Mouse (Mus musculus) kidney, embryonic 14.5 days (tissue): ENCODE measurements at regions not wholly inside any gene's neighbourhood (a gene's known extent, or its start where the extent isn't known, plus 50 kb on each side); places are given as distances from the start of the nearest gene placed in this dataset.

ENCODE experiments used
- ATAC-seq: fragments of 200-750 bp; cut with Nextera tagmentation; 2 replicates; pipeline ENCODE4 v1.8.0; 2017; ENCODE audit warnings: moderate number of reproducible peaks, mild to moderate bottlenecking, moderate TSS enrichment, moderate library complexity; ENCODE audit not compliant: low FRiP score, low TSS enrichment
- H3K27ac ChIP-seq: fragments of 300-500 bp; sonication (generic); 2 replicates; pipeline ENCODE4 v1.5.1; 2014; ENCODE audit warnings: low read depth, mild to moderate bottlenecking, low read length, moderate library complexity, mixed read lengths
- H3K27me3 ChIP-seq: fragments of 300-500 bp; sonication (generic); 2 replicates; pipeline ENCODE4 v1.6.1; 2014; ENCODE audit warnings: mild to moderate bottlenecking, low read length; ENCODE audit not compliant: control insufficient read depth, insufficient read depth
- H3K36me3 ChIP-seq: fragments of 300-500 bp; sonication (generic); 2 replicates; pipeline ENCODE4 v1.6.1; 2014; ENCODE audit warnings: low read length, mixed read lengths; ENCODE audit not compliant: control insufficient read depth, insufficient read depth
- H3K4me1 ChIP-seq: fragments of 300-500 bp; sonication (generic); 2 replicates; pipeline ENCODE4 v1.6.1; 2014; ENCODE audit warnings: low read length, mixed read lengths; ENCODE audit not compliant: control insufficient read depth, insufficient read depth
- H3K4me2 ChIP-seq: fragments of 300-500 bp; sonication (generic); replicated peaks from 2 replicates; pipeline ENCODE4 v1.6.1; 2014; ENCODE audit warnings: low read depth, mild to moderate bottlenecking, low read length
- H3K4me3 ChIP-seq: fragments of 300-500 bp; sonication (generic); 2 replicates; pipeline ENCODE4 v1.5.1; 2014; ENCODE audit warnings: mild to moderate bottlenecking, low read length
- H3K9ac ChIP-seq: fragments of 300-500 bp; sonication (generic); 2 replicates; pipeline ENCODE4 v1.6.1; 2014; ENCODE audit warnings: low read depth, mild to moderate bottlenecking, low read length, moderate library complexity
- H3K9me3 ChIP-seq: fragments of 300-500 bp; sonication (generic); 2 replicates; pipeline ENCODE4 v1.6.1; 2016; ENCODE audit warnings: low read length; ENCODE audit not compliant: control insufficient read depth
- WGBS: fragments of 180-500 bp; shearing (Covaris S2); extraction: QIAGEN DNeasy Blood & Tissue Kit; methylation state at CpG from one replicate; pipeline ENCODE4 v1.1.7; 2014; 5-methylcytosine and 5-hydroxymethylcytosine counted together

DNA sequence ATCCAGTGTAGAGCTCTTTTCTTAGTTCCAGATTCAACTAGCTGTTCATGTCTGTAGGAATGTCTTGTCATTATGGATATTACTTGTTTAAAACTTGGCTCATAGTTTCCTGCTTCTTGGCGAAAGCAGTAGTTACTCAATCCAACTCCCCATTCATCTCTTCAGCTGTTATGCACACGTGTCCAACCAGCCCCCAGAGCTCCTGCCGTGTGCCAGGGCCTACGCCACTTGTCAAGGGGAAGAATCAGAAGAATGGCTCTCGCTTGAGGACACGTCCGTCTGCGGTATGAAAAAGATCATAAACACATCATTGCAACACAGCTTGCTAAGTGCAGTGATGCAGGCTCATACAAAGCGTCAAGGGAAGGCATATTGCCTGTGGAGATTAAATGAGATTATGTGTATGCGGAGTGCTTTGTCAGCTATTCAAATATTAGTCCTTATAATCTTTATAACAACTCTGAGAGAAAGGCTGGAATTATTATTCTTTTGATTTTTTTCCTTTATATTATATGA, 223.0 kb upstream of the Chd6 start:
- H3K9me3 ChIP-seq: no peaks in the 10 kb centered on the region
- H3K4me2 ChIP-seq: no peak overlapping the region
- no peak for ATAC-seq
- 88% methylated on average over 10 of the region's 10 CpGs for WGBS
- no peak overlapping the region for H3K4me3 ChIP-seq
- H3K4me1 ChIP-seq: no peaks in the 10 kb centered on the region
- H3K9ac ChIP-seq: no peak overlapping the region
- no peaks in the 10 kb centered on the region for H3K27me3 ChIP-seq
- no peaks in the 10 kb centered on the region for H3K36me3 ChIP-seq
- H3K27ac ChIP-seq: no peak overlapping the region

DNA sequence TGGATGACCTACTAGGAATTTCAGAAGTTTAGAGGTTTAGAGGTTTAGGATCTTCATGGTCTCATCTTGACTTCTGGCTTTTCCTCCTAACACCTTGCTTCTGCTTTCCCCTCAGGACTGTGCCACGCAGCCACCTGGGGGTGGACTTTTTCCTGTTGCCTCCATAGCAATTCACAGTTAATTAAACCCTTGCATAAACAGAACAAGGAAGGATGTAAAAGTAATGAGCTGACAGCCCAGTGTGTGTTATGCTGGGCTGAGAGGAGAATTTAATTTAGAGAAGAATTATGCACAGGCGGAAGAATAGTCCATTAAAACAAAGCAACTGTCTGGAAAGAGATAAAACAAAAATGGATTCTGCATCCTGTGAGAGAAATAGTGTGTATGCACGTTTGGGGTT, 193.9 kb upstream of the Chd6 start:
- WGBS: 59% methylated on average over 3 of the region's 3 CpGs
- Histone ChIP-seq H3K36me3 (no peaks in the 10 kb centered on the region), H3K9me3 (no peaks in the 10 kb centered on the region), H3K27me3 (no peaks in the 10 kb centered on the region), H3K27ac (no peak overlapping the region), H3K4me3 (no peak overlapping the region), H3K9ac (no peak overlapping the region), H3K4me2 (no peak overlapping the region), H3K4me1 (no peaks in the 10 kb centered on the region)
- ATAC-seq: no peak

DNA sequence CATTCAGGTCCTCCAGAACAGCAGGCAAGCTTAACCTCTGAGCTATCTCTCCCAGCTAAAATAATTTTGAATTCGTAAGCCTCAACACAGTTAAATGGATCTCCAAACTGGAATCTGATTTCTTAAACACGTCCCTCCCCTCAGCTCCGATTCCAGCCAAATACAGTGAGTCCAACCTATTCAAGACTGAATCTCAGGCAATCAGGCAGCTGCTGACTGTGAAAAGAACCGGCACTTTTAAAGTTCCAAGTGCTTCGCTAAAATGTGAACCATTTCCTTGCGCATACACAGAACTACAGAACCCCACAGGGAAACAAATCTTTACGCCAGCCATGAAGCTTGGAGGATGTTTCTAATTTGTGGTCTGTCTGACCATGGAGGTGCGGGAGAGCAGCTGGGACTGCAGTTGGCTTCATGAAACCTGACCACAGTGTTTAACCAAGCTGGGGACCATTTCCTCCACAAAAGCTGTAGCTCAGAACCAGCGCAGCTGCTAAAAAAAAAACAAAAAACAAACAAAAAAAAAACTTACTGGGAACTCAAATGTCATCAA, 160.1 kb upstream of the Chd6 start:
- H3K4me1 ChIP-seq: no peaks in the 10 kb centered on the region
- no peaks in the 10 kb centered on the region for H3K27me3 ChIP-seq
- H3K9ac ChIP-seq: no peak overlapping the region
- H3K4me3 ChIP-seq: no peak overlapping the region
- no peak overlapping the region for H3K4me2 ChIP-seq
- H3K36me3 ChIP-seq: no peaks in the 10 kb centered on the region
- no peak overlapping the region for H3K27ac ChIP-seq
- 56% methylated on average over 9 of the region's 9 CpGs for WGBS
- ATAC-seq: no peak
- no peaks in the 10 kb centered on the region for H3K9me3 ChIP-seq

DNA sequence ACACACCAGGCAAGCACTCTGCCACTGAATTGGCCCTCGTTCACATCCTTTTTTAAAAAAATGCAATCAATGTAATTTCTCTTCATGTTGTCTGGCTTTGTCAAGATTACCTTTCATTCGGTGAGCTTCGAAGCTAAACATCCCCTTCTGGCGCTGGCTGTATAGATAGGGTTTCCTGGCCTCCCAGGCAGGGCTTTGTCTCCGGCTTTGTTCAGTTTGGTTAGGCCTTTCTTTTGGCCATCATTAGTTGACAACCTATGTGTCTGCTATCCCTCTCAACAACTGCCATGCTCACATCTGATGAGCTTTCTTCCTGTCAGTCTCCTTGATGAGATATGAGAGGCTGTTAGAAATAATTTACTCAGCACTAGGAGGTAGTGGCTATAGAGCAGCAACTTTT, 157.6 kb upstream of the Chd6 start:
- Histone ChIP-seq H3K27me3 (no peaks in the 10 kb centered on the region), H3K27ac (no peak overlapping the region), H3K36me3 (no peaks in the 10 kb centered on the region), H3K4me3 (no peak overlapping the region), H3K9me3 (no peaks in the 10 kb centered on the region), H3K4me2 (no peak overlapping the region), H3K9ac (no peak overlapping the region), H3K4me1 (no peaks in the 10 kb centered on the region)
- no peak for ATAC-seq
- 50% methylated on average over 5 of the region's 5 CpGs for WGBS

DNA sequence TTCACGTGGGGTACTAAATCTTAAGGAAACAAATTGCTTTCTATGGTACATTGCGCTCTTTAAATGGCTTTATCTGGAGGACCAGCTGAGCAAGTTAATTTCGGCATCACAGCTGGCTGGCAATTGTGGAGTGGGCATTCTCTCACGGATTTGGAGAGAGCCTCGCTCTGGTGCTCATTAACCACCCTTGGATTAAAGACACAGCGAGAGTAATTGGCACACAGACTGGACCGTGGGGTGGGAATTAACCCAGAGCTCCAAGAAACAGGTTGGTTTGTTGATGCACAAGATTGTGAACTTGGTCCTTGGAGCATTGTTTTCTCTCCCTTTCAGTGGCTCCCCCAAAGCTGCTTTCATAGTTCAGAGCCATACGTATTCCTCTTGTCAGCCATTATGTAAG, 156.3 kb upstream of the Chd6 start:
- H3K27me3 ChIP-seq: no peaks in the 10 kb centered on the region
- ATAC-seq: no peak

DNA sequence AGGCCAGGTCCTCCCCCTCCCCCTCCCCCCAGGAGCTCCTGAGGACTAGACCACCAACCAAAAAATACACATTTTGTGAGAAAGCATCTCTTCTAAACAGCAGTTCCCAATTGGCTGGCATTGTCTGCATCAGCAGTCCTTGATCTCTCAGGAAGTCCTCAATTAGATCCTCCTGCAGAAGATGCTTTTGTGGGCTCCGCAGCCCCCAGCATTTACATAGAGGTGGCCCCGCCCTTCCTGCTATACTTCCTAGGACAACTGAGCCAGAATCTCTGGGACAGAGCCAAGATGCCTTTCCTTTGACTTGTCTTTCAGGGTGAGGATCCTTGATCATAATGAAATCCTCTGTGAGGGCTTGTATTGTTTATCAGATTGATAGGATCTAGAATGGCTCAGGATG, 143.9 kb upstream of the Chd6 start:
- H3K36me3 ChIP-seq: no peaks in the 10 kb centered on the region
- H3K9me3 ChIP-seq: no peaks in the 10 kb centered on the region
- WGBS: 83% methylated on average over 2 of the region's 2 CpGs
- no peaks in the 10 kb centered on the region for H3K4me1 ChIP-seq
- no peaks in the 10 kb centered on the region for H3K27me3 ChIP-seq
- ATAC-seq: no peak
- H3K4me3 ChIP-seq: no peak overlapping the region
- no peak overlapping the region for H3K27ac ChIP-seq
- H3K9ac ChIP-seq: no peak overlapping the region
- H3K4me2 ChIP-seq: no peak overlapping the region

More for the DNA sequence above, 156.3 kb upstream of the Chd6 start:
- Histone ChIP-seq H3K4me1 (no peaks in the 10 kb centered on the region), H3K4me3 (no peak overlapping the region), H3K9me3 (no peaks in the 10 kb centered on the region), H3K36me3 (no peaks in the 10 kb centered on the region), H3K27ac (no peak overlapping the region), H3K4me2 (no peak overlapping the region), H3K9ac (no peak overlapping the region)
- WGBS: 74% methylated on average over 8 of the region's 8 CpGs

DNA sequence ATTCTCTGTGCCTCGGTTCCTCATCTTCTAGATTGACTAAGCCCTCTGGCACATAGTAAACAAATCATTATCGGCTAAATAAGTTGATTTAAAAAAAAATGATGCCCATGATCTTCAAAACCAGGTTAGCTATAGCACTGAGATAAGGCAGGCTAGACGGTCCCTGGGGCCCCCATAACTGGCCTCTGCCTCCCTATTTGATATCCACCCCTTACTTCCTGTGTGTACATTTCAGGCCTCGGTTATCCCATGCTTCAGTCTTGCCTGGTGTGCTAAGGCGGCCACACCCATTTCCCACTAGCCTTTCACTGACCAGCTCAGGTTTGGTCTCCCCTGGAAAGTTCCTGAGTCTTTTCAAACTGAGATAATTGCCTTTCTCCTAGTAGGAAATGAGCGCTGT, 132.8 kb upstream of the Chd6 start:
- H3K36me3 ChIP-seq: no peaks in the 10 kb centered on the region
- no peak overlapping the region for H3K4me3 ChIP-seq
- no peak overlapping the region for H3K4me2 ChIP-seq
- 75% methylated on average over 6 of the region's 6 CpGs for WGBS
- H3K9me3 ChIP-seq: no peaks in the 10 kb centered on the region
- no peaks in the 10 kb centered on the region for H3K27me3 ChIP-seq
- no peaks in the 10 kb centered on the region for H3K4me1 ChIP-seq
- H3K27ac ChIP-seq: no peak overlapping the region
- no peak overlapping the region for H3K9ac ChIP-seq
- ATAC-seq: no peak

DNA sequence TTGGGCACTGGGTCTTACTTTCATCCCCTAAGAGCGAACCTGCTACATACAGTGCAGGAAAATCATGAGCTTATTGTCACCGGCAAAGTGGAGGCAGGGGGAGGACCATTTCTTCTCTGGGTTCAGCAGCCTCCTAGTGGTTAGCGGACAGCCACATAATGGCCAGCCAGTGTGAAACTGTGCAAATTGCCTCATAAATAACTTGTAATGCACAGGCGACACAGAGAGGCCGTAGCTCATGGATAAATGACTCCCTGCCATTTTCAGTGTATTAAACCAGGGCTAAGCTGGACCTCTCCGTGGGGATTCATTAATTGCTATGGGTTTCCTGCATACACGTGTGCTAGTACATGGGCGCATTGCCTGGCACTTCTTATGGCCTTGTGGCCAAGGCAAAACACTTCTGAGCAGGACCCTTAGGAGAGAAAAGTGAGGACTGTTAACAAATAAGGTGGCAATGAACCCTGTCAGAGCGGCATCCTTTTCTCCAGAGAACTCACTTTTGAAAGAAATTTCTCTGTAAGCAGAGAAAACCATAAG, 128.5 kb upstream of the Chd6 start:
- H3K9me3 ChIP-seq: no peaks in the 10 kb centered on the region
- H3K4me3 ChIP-seq: no peak overlapping the region
- ATAC-seq: no peak
- WGBS: 61% methylated on average over 9 of the region's 9 CpGs
- no peak overlapping the region for H3K9ac ChIP-seq
- H3K36me3 ChIP-seq: no peaks in the 10 kb centered on the region
- H3K27ac ChIP-seq: no peak overlapping the region
- no peaks in the 10 kb centered on the region for H3K27me3 ChIP-seq
- H3K4me2 ChIP-seq: no peak overlapping the region
- no peaks in the 10 kb centered on the region for H3K4me1 ChIP-seq

DNA sequence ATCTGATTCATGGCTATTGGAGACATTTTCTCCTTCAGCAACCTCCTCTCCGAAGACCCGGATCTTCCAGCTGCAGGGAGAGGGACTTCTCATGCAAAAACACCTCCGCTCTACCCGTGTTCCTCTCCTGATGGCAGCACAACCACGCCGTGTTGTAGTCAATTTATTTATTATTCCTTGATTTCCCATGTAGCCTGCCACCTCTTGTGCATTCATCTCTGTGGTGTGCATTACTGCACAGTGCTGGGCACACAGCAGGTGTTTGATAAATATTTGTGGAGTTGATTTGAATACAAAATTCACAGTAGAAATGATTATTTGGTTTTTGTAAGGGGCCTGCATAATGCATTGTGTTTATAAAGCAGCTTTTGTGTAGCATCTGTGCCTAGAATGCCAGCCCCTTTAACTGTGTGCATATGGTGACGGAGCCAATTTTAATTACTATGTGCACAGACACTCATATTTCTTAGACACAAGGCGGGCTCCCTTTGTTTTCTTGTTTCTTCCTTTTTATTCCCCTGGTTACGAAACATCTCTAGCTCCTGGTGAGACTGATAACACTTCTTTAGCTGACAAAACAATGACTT, 124.4 kb upstream of the Chd6 start:
- H3K4me2 ChIP-seq: no peak overlapping the region
- no peaks in the 10 kb centered on the region for H3K4me1 ChIP-seq
- WGBS: 83% methylated on average over 9 of the region's 9 CpGs
- H3K9ac ChIP-seq: no peak overlapping the region
- H3K4me3 ChIP-seq: no peak overlapping the region
- no peaks in the 10 kb centered on the region for H3K36me3 ChIP-seq
- H3K9me3 ChIP-seq: no peaks in the 10 kb centered on the region
- no peak overlapping the region for H3K27ac ChIP-seq
- H3K27me3 ChIP-seq: no peaks in the 10 kb centered on the region
- no peak for ATAC-seq
